In the genomic region with DNA sequence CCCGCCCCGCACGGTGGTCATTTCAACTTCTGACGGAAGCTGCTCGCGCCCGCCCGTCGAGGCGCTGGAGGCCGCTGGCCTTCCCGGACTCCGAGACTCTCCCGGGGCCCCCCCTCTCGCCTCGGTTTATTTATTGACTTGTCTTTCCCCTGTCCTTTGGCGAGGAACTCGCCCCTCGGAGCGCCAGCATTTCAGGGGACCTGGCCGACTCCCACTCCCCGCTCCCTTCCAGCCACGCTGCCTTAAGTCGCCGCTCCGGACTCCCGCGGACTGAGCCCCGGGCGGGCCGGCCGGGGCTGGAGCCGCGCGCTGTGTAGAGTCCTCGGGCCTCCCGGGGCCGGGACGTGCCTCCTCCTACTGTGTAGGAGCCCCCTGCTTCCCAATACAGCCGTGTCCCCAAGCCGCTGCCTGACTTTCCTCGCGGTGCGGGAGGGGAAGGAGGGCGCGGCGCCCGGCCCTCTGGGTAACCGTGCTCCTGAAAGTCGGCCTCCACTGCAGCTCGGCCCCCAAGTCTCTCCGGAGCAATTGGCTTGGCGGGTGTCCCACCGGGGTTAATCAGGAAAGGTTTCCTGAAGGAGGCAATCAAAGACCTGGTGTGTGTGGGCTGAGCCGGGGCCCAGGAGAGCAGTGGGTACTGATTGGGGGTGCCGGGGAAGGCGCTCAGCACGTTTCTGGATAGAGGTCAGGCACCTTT, we compare ENCODE assay signal across 9 mouse cellular contexts. TPM values are rescaled to one million over a fixed set of nuclear protein-coding genes. Genes with fewer than 3 reads are reported as not detected.
DNase-seq lines count a peak whose midpoint lies in the region; ATAC-seq and TF ChIP-seq lines count a peak whose summit lies in the region.
"Had no signal": no experiment of that assay in that cellular context is flagged by ENCODE, and none has a peak within 500 bp of the region (broad histone marks: within the 10 kb centered on the region; RNA-seq: fewer than 3 reads in every experiment).

No protein-coding gene starts in this region.

- no peak overlapping the region for H3K4me3 ChIP-seq in cerebellum, adult 2 months (replicated peaks; ENCODE audit: insufficient read depth, low read depth, low read length)
- peak overlapping the region; percentile 8; the same call in 1 of the 2 replicates for H3K4me3 ChIP-seq in forebrain, embryonic 13.5 days
- H3K4me3 ChIP-seq in hindbrain, embryonic 16.5 days (ENCODE audit: low read length): peak overlapping the region; percentile 21; the same call in 1 of the 2 replicates
- peak overlapping the region; percentile 44 for H3K4me3 ChIP-seq in liver, embryonic 11.5 days (ENCODE audit: low read depth, low read length)
- peak overlapping the region; percentile 19 for H3K4me3 ChIP-seq in neural tube, embryonic 12.5 days
- H3K4me3 ChIP-seq: erythroblast, embryonic 14.5 days had no signal

- H3K27ac ChIP-seq in cerebellum, adult 2 months (ENCODE audit: insufficient read depth, low read length): no peak overlapping the region
- H3K27ac ChIP-seq in forebrain, embryonic 13.5 days: no peak overlapping the region
- no peak overlapping the region for H3K27ac ChIP-seq in hindbrain, embryonic 16.5 days (ENCODE audit: low read depth, low read length)
- no peak overlapping the region for H3K27ac ChIP-seq in liver, embryonic 11.5 days (ENCODE audit: low read depth, low read length)
- no peak overlapping the region for H3K27ac ChIP-seq in neural tube, embryonic 12.5 days

- H3K9me3 ChIP-seq in forebrain, embryonic 13.5 days (replicated peaks): no peaks in the 10 kb centered on the region
- H3K9me3 ChIP-seq in hindbrain, embryonic 16.5 days (ENCODE audit: control insufficient read depth, low read length): no peaks in the 10 kb centered on the region
- H3K9me3 ChIP-seq in liver, embryonic 11.5 days (ENCODE audit: control insufficient read depth, low read length): no peaks in the 10 kb centered on the region
- no peaks in the 10 kb centered on the region for H3K9me3 ChIP-seq in neural tube, embryonic 12.5 days

- DNase-seq in cerebellum, adult 2 months: peak; percentile 23 to 43
- DNase-seq in cerebellum, adult 11 months: no peak
- DNase-seq in Muller cell, postnatal 12 days (ENCODE audit: inconsistent ontology term): peak; percentile 32
- DNase-seq in liver, embryonic 11.5 days (ENCODE audit: low spot score): peak; percentile 56
- DNase-seq in layer of hippocampus, adult 18-20 months (ENCODE audit: low spot score in 2 of 2): no peak

- H3K9ac ChIP-seq in forebrain, embryonic 13.5 days: peak overlapping the region; percentile 6
- H3K9ac ChIP-seq in hindbrain, embryonic 16.5 days (ENCODE audit: low read depth, low read length): peak overlapping the region; percentile 50
- H3K9ac ChIP-seq in liver, embryonic 11.5 days (ENCODE audit: low read depth, low read length): peak overlapping the region; percentile 36; the same call in 1 of the 2 replicates
- peak overlapping the region; percentile 44; the same call in 1 of the 2 replicates for H3K9ac ChIP-seq in neural tube, embryonic 12.5 days

- 54% methylated on average over 58 of the region's 58 CpGs for WGBS in cerebellum, adult 2 months
- 4% methylated on average over 58 of the region's 58 CpGs for WGBS in forebrain, embryonic 13.5 days
- WGBS in hindbrain, embryonic 16.5 days: 9% methylated on average over 53 of the region's 58 CpGs
- 5% methylated on average over 57 of the region's 58 CpGs for WGBS in liver, embryonic 11.5 days
- WGBS in neural tube, embryonic 12.5 days: 3% methylated on average over 58 of the region's 58 CpGs

- H3K36me3 ChIP-seq in forebrain, embryonic 13.5 days (ENCODE audit: poor library complexity, severe bottlenecking): peaks cover 55% of the 10 kb centered on the region
- peaks cover 44% of the 10 kb centered on the region for H3K36me3 ChIP-seq in hindbrain, embryonic 16.5 days (ENCODE audit: control insufficient read depth, insufficient read depth, low read length)
- H3K36me3 ChIP-seq in liver, embryonic 11.5 days (ENCODE audit: control insufficient read depth, insufficient read depth, low read length): peaks cover 3% of the 10 kb centered on the region; the same call in 1 of the 2 replicates
- peaks cover 58% of the 10 kb centered on the region for H3K36me3 ChIP-seq in neural tube, embryonic 12.5 days

- peak overlapping the region; percentile 42 for H3K4me2 ChIP-seq in forebrain, embryonic 13.5 days
- peak overlapping the region; percentile 49 for H3K4me2 ChIP-seq in hindbrain, embryonic 16.5 days (ENCODE audit: low read length)
- H3K4me2 ChIP-seq in liver, embryonic 11.5 days: peak overlapping the region; percentile 67
- peak overlapping the region; percentile 50 for H3K4me2 ChIP-seq in neural tube, embryonic 12.5 days (replicated peaks)

- TF ChIP-seq POLR2A in cerebellum, adult 2 months (IDR thresholded peaks at IDR 0.05; ENCODE audit: borderline replicate concordance, insufficient read depth, low read length): no peak

- no peaks in the 10 kb centered on the region for H3K27me3 ChIP-seq in cerebellum, adult 2 months (ENCODE audit: control insufficient read depth, insufficient read depth, low read length)
- H3K27me3 ChIP-seq in forebrain, embryonic 13.5 days: peaks cover 58% of the 10 kb centered on the region
- H3K27me3 ChIP-seq in hindbrain, embryonic 16.5 days (replicated peaks; ENCODE audit: control insufficient read depth, insufficient read depth, low read length): peaks cover 6% of the 10 kb centered on the region
- H3K27me3 ChIP-seq in liver, embryonic 11.5 days (replicated peaks; ENCODE audit: control insufficient read depth, insufficient read depth, low read length): peaks cover 47% of the 10 kb centered on the region
- H3K27me3 ChIP-seq in neural tube, embryonic 12.5 days (replicated peaks): peaks cover 57% of the 10 kb centered on the region

- no peaks in the 10 kb centered on the region for H3K4me1 ChIP-seq in cerebellum, adult 2 months (ENCODE audit: control insufficient read depth, insufficient read depth, low read length)
- H3K4me1 ChIP-seq in forebrain, embryonic 13.5 days: peaks cover 20% of the 10 kb centered on the region
- peaks cover 8% of the 10 kb centered on the region; the same call in 1 of the 2 replicates for H3K4me1 ChIP-seq in hindbrain, embryonic 16.5 days (ENCODE audit: control insufficient read depth, insufficient read depth, low read depth, low read length)
- H3K4me1 ChIP-seq in liver, embryonic 11.5 days (replicated peaks; ENCODE audit: control insufficient read depth, insufficient read depth, low read length): peaks cover 12% of the 10 kb centered on the region
- H3K4me1 ChIP-seq in neural tube, embryonic 12.5 days: peaks cover 14% of the 10 kb centered on the region

- peak; percentile 44 for ATAC-seq in forebrain, embryonic 13.5 days
- ATAC-seq in hindbrain, embryonic 16.5 days: peak; percentile 32; the same call in 1 of the 2 replicates
- 0 out of 2 replicates have a peak, but pooled peaks have one; percentile 28 for ATAC-seq in liver, embryonic 11.5 days (replicated peaks; ENCODE audit: low FRiP score)
- 0 out of 2 replicates have a peak, but pooled peaks have one; percentile 26 for ATAC-seq in neural tube, embryonic 12.5 days (ENCODE audit: low FRiP score, low read depth)

- no peak for TF ChIP-seq CTCF in cerebellum, adult 2 months (IDR thresholded peaks at IDR 0.05; ENCODE audit: borderline replicate concordance, insufficient read depth, low read depth, low read length)

RNA-seq across cellular contexts. Expression of a gene that starts 13.1 kb away (rescaled TPM):
- polyA plus RNA-seq in cerebellum, adult 2 months (2012; rRNA removed): 40.5 and 42.9 TPM in 2 replicates
- polyA plus RNA-seq in forebrain, embryonic 13.5 days (2015; fragmentation: Nextera tagmentation; extraction: Ambion mirVana): 14.1 and 14.6 TPM in 2 replicates
- 15.2 and 21.8 TPM in 2 replicates for polyA plus RNA-seq in hindbrain, embryonic 16.5 days (2015; fragmentation: Nextera tagmentation; extraction: Ambion mirVana)
- 2.5 and 2.8 TPM in 2 replicates for polyA plus RNA-seq in liver, embryonic 11.5 days (2014; fragmentation: Nextera tagmentation; extraction: Ambion mirVana)
- 58.3 and 65.2 TPM in 2 replicates for polyA plus RNA-seq in neural tube, embryonic 12.5 days (2016; fragmentation: Nextera tagmentation; extraction: Ambion mirVana)
- total RNA-seq in layer of hippocampus, adult 18-20 months (2021): 10 to 100 TPM; 29.4 to 34.2 TPM

RNA-seq across cellular contexts. Expression of a gene that starts 31.2 kb away (rescaled TPM):
- 1.3 and 2.0 TPM in 2 replicates for polyA plus RNA-seq in cerebellum, adult 2 months (2012; rRNA removed)
- 1.1 and 1.2 TPM in 2 replicates for polyA plus RNA-seq in forebrain, embryonic 13.5 days (2015; fragmentation: Nextera tagmentation; extraction: Ambion mirVana)
- polyA plus RNA-seq in hindbrain, embryonic 16.5 days (2015; fragmentation: Nextera tagmentation; extraction: Ambion mirVana): 3.0 and 3.3 TPM in 2 replicates
- polyA plus RNA-seq in liver, embryonic 11.5 days (2014; fragmentation: Nextera tagmentation; extraction: Ambion mirVana): 4.8 and 5.4 TPM in 2 replicates
- polyA plus RNA-seq in neural tube, embryonic 12.5 days (2016; fragmentation: Nextera tagmentation; extraction: Ambion mirVana): 2.7 and 3.3 TPM in 2 replicates
- total RNA-seq in layer of hippocampus, adult 18-20 months (2021): 1 to 10 TPM; 2.6 to 3.1 TPM

RNA-seq across cellular contexts. Expression of a gene that starts 39.5 kb away (rescaled TPM):
- 31.8 and 34.9 TPM in 2 replicates for polyA plus RNA-seq in cerebellum, adult 2 months (2012; rRNA removed)
- polyA plus RNA-seq in forebrain, embryonic 13.5 days (2015; fragmentation: Nextera tagmentation; extraction: Ambion mirVana): 29.6 and 30.8 TPM in 2 replicates
- 51.9 and 52.3 TPM in 2 replicates for polyA plus RNA-seq in hindbrain, embryonic 16.5 days (2015; fragmentation: Nextera tagmentation; extraction: Ambion mirVana)
- polyA plus RNA-seq in liver, embryonic 11.5 days (2014; fragmentation: Nextera tagmentation; extraction: Ambion mirVana): 8.9 and 9.1 TPM in 2 replicates
- polyA plus RNA-seq in neural tube, embryonic 12.5 days (2016; fragmentation: Nextera tagmentation; extraction: Ambion mirVana): 24.5 and 24.8 TPM in 2 replicates
- total RNA-seq in layer of hippocampus, adult 18-20 months (2021): 10 to 100 TPM; 16.1 to 16.5 TPM

RNA-seq across cellular contexts. Expression of a gene that starts 39.6 kb away (rescaled TPM):
- polyA plus RNA-seq in cerebellum, adult 2 months (2012; rRNA removed): 134 and 139 TPM in 2 replicates
- 99.5 and 106 TPM in 2 replicates for polyA plus RNA-seq in forebrain, embryonic 13.5 days (2015; fragmentation: Nextera tagmentation; extraction: Ambion mirVana)
- polyA plus RNA-seq in hindbrain, embryonic 16.5 days (2015; fragmentation: Nextera tagmentation; extraction: Ambion mirVana): 83.2 and 83.6 TPM in 2 replicates
- 53.1 and 58.5 TPM in 2 replicates for polyA plus RNA-seq in liver, embryonic 11.5 days (2014; fragmentation: Nextera tagmentation; extraction: Ambion mirVana)
- 86.5 and 91.3 TPM in 2 replicates for polyA plus RNA-seq in neural tube, embryonic 12.5 days (2016; fragmentation: Nextera tagmentation; extraction: Ambion mirVana)
- total RNA-seq in layer of hippocampus, adult 18-20 months (2021): 10 to 100 TPM; 43.5 to 48.9 TPM

RNA-seq across cellular contexts. Expression of a gene that starts 44.3 kb away (rescaled TPM):
- polyA plus RNA-seq in cerebellum, adult 2 months (2012; rRNA removed): 30.6 and 34.0 TPM in 2 replicates
- 7.7 and 8.5 TPM in 2 replicates for polyA plus RNA-seq in forebrain, embryonic 13.5 days (2015; fragmentation: Nextera tagmentation; extraction: Ambion mirVana)
- 2.4 and 3.0 TPM in 2 replicates for polyA plus RNA-seq in hindbrain, embryonic 16.5 days (2015; fragmentation: Nextera tagmentation; extraction: Ambion mirVana)
- 9.1 and 9.3 TPM in 2 replicates for polyA plus RNA-seq in liver, embryonic 11.5 days (2014; fragmentation: Nextera tagmentation; extraction: Ambion mirVana)
- 6.7 and 7.8 TPM in 2 replicates for polyA plus RNA-seq in neural tube, embryonic 12.5 days (2016; fragmentation: Nextera tagmentation; extraction: Ambion mirVana)
- 10 to 100 TPM; 12.7 to 13.2 TPM for total RNA-seq in layer of hippocampus, adult 18-20 months (2021)

Comparison
In these comparisons a context has a peak if more than half of its experiments do, and no peak if none do; other contexts are left out.
1. DNase-seq: peak in cerebellum, adult 2 months (2 of 2), Muller cell, postnatal 12 days (single experiment) and liver, embryonic 11.5 days (single experiment); none in cerebellum, adult 11 months (single experiment) and layer of hippocampus, adult 18-20 months (0 of 2).
2. Peak in every context shown above with its lines, with median percentiles within 50 percentile points of each other: ATAC-seq, H3K4me2 ChIP-seq and H3K9ac ChIP-seq.